Mouse (Mus musculus): ENCODE data around the gene Nipal3.

DNA sequence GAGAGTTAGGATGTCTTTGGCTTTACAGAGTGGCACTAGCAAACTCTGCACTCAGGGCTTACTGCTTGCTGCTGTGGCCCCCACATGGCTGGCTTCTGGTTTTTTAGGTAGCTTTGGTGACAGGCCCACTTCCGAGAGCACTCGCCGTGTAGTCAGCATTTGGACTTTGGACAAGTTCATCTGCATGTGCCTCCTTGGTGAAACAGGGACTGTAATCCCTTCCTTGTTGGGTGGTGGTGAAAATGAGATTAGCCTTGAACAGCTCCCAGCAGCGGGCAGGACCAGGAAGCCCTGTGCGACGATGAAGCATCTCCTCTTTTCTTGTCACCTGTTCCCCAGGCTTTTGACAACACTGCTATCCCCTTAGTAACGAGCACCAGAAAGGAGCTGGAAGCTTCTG is 19.0 kb upstream of the Nipal3 start:
- TF ChIP-seq USF1 (IDR thresholded peaks at IDR 0.05; ENCODE audit: low read depth) (no peak), CTCF (IDR thresholded peaks at IDR 0.05; ENCODE audit: control insufficient read depth, insufficient read depth, insufficient read length) (no peak), MAX (IDR thresholded peaks at IDR 0.05) (no peak)
